ENCODE assay signal across 14 mouse cellular contexts in genomic region chr8:111690960-111691445, GRCm38 (mm10). TPM values are rescaled to one million over a fixed set of nuclear protein-coding genes. Genes with fewer than 3 reads are reported as not detected.
"Had no signal": no experiment of that assay in that cellular context is flagged by ENCODE, and none has a peak within 500 bp of the region (broad histone marks: within the 10 kb centered on the region; RNA-seq: fewer than 3 reads in every experiment).

Gene Ctrb1 (minus strand): TSS chr8:111691010.

- H3K4me2 ChIP-seq: limb, embryonic 15.5 days; liver, embryonic 13.5 days; midbrain, embryonic 12.5 days; neural tube, embryonic 13.5 days had no signal

- H3K4me3 ChIP-seq: layer of hippocampus, adult 2 months; limb, embryonic 15.5 days; liver, embryonic 13.5 days; midbrain, embryonic 12.5 days; neural tube, embryonic 13.5 days had no signal

- H3K9me3 ChIP-seq: limb, embryonic 15.5 days; liver, embryonic 13.5 days; midbrain, embryonic 12.5 days; neural tube, embryonic 13.5 days had no signal

- H3K27ac ChIP-seq: layer of hippocampus, adult 2 months; limb, embryonic 15.5 days; liver, embryonic 13.5 days; midbrain, embryonic 12.5 days; neural tube, embryonic 13.5 days had no signal

- H3K36me3 ChIP-seq: limb, embryonic 15.5 days; liver, embryonic 13.5 days; midbrain, embryonic 12.5 days; neural tube, embryonic 13.5 days had no signal

- H3K4me1 ChIP-seq: limb, embryonic 15.5 days; liver, embryonic 13.5 days; neural tube, embryonic 13.5 days had no signal

- H3K9ac ChIP-seq: limb, embryonic 15.5 days; liver, embryonic 13.5 days; midbrain, embryonic 12.5 days; neural tube, embryonic 13.5 days had no signal

- H3K27me3 ChIP-seq: limb, embryonic 15.5 days; midbrain, embryonic 12.5 days; neural tube, embryonic 13.5 days had no signal

- DNase-seq: kidney, adult 18-20 months; kidney, postnatal 10 days; kidney, postnatal 4 days; liver, embryonic 13.5 days; lung, adult 18-20 months; right cerebral cortex, postnatal 25 days; thymus, postnatal 4 days had no signal

RNA-seq across cellular contexts. Expression of gene Ctrb1, which starts in this region (rescaled TPM):
- polyA plus RNA-seq: kidney, embryonic 14.5 days; limb, embryonic 11.5 days; lung, embryonic 16.5 days; midbrain, embryonic 12.5 days; neural tube, embryonic 13.5 days had no signal
